Mouse (Mus musculus) lung, embryonic 16.5 days (tissue): ENCODE data around the gene Selenom. TPM values are rescaled to one million over a fixed set of nuclear protein-coding genes. Genes with fewer than 3 reads are reported as not detected.
A peak's percentile ranks its signal among the peaks of the same experiment; 100 is the strongest.

Experiments
- ATAC-seq: fragments of 200-750 bp; cut with Nextera tagmentation; 2 replicates; pipeline ENCODE4 v1.8.0; 2017; ENCODE audit warnings: low read depth, mild to moderate bottlenecking, moderate library complexity
- H3K27ac ChIP-seq: fragments of 300-500 bp; sonication (generic); 2 replicates; pipeline ENCODE4 v1.5.1; 2014; ENCODE audit warnings: mild to moderate bottlenecking, control low read depth, low read length
- H3K27me3 ChIP-seq: fragments of 300-500 bp; sonication (generic); 2 replicates; pipeline ENCODE4 v1.6.1; 2014; ENCODE audit warnings: low read depth, low read length, mixed read lengths; ENCODE audit not compliant: control insufficient read depth, insufficient read depth
- H3K36me3 ChIP-seq: fragments of 300-500 bp; sonication (generic); 2 replicates; pipeline ENCODE4 v1.6.1; 2014; ENCODE audit warnings: low read length; ENCODE audit not compliant: control insufficient read depth, insufficient read depth
- H3K4me1 ChIP-seq: fragments of 300-500 bp; sonication (generic); replicated peaks from 2 replicates; pipeline ENCODE4 v1.6.1; 2014; ENCODE audit warnings: low read length, mixed read lengths; ENCODE audit not compliant: control insufficient read depth, insufficient read depth
- H3K4me2 ChIP-seq: fragments of 300-500 bp; sonication (generic); 2 replicates; pipeline ENCODE4 v1.6.1; 2014; ENCODE audit warnings: low read depth, low read length, control low read depth
- H3K4me3 ChIP-seq: fragments of 300-500 bp; sonication (generic); 2 replicates; pipeline ENCODE4 v1.5.1; 2014; ENCODE audit warnings: mild to moderate bottlenecking, low read length, control low read depth
- H3K9ac ChIP-seq: fragments of 300-500 bp; sonication (generic); 2 replicates; pipeline ENCODE4 v1.6.1; 2014; ENCODE audit warnings: low read length, control low read depth
- H3K9me3 ChIP-seq: fragments of 300-500 bp; sonication (generic); 2 replicates; pipeline ENCODE4 v1.6.1; 2016; ENCODE audit warnings: low read length; ENCODE audit not compliant: control insufficient read depth
- WGBS: fragments of 180-500 bp; shearing (Covaris S2); extraction: QIAGEN DNeasy Blood & Tissue Kit; methylation state at CpG from one replicate; pipeline ENCODE4 v1.1.7; 2014; 5-methylcytosine and 5-hydroxymethylcytosine counted together
- polyA plus RNA-seq: library from polyadenylated mRNA; unstranded; fragments of >200 nt; fragmentation: Nextera tagmentation; extraction: Ambion mirVana; gene quantifications from 2 replicates; pipeline ENCODE4 v1.2.1, GENCODE M21; 2015

Gene Selenom
- polyA plus RNA-seq, 1 experiment from 2014 or later = 116 TPM

- H3K4me3 ChIP-seq = no peak overlapping the region
These were observed 40.5 kb downstream of the Selenom start for GRCm38 (mm10) chr11:3554976-3555375.

GRCm38 (mm10) chr11:3557852-3558251, 43.4 kb downstream of the Selenom start:
- Histone ChIP-seq H3K27ac (no peak overlapping the region), H3K27me3 (no peaks in the 10 kb centered on the region), H3K9me3 (no peaks in the 10 kb centered on the region), H3K4me2 (no peak overlapping the region), H3K4me1 (peaks cover 4% of the 10 kb centered on the region; the same call in 1 of the 2 replicates), H3K36me3 (no peaks in the 10 kb centered on the region), H3K4me3 (no peak overlapping the region), H3K9ac (no peak overlapping the region)
- no peak for ATAC-seq
- 35% methylated on average over 3 of the region's 3 CpGs for WGBS

More at GRCm38 (mm10) chr11:3554976-3555375, 40.5 kb downstream of the Selenom start:
- H3K4me1 ChIP-seq = no peaks in the 10 kb centered on the region
- no peak for ATAC-seq
- no peaks in the 10 kb centered on the region for H3K9me3 ChIP-seq
- no peak overlapping the region for H3K9ac ChIP-seq
- no peak overlapping the region for H3K27ac ChIP-seq
- no peak overlapping the region for H3K4me2 ChIP-seq
- no peaks in the 10 kb centered on the region for H3K27me3 ChIP-seq
- 83% methylated on average over 4 of the region's 4 CpGs for WGBS
- no peaks in the 10 kb centered on the region for H3K36me3 ChIP-seq

- Histone ChIP-seq H3K4me2 (no peak overlapping the region), H3K9me3 (no peaks in the 10 kb centered on the region), H3K27me3 (no peaks in the 10 kb centered on the region), H3K27ac (peak overlapping the region; percentile 16; the same call in 1 of the 2 replicates), H3K4me3 (no peak overlapping the region), H3K36me3 (no peaks in the 10 kb centered on the region), H3K9ac (no peak overlapping the region), H3K4me1 (peaks cover 11% of the 10 kb centered on the region; the same call in 1 of the 2 replicates)
- WGBS = 38% methylated on average over 5 of the region's 5 CpGs
- ATAC-seq = peak; percentile 82
These were observed 45.7 kb downstream of the Selenom start for GRCm38 (mm10) chr11:3560202-3560601.

GRCm38 (mm10) chr11:3563853-3564252, 49.4 kb downstream of the Selenom start:
- peak overlapping the region; percentile 68; the same call in 1 of the 2 replicates for H3K27ac ChIP-seq

GRCm38 (mm10) chr11:3564451-3564850, 50.0 kb downstream of the Selenom start:
- Histone ChIP-seq H3K36me3 (no peaks in the 10 kb centered on the region), H3K4me2 (no peak overlapping the region), H3K9ac (peak overlapping the region; percentile 28; the same call in 1 of the 2 replicates), H3K4me1 (peaks cover 18% of the 10 kb centered on the region; the same call in 1 of the 2 replicates), H3K27me3 (no peaks in the 10 kb centered on the region), H3K4me3 (no peak overlapping the region), H3K9me3 (no peaks in the 10 kb centered on the region), H3K27ac (peak overlapping the region; percentile 68)
- WGBS = 36% methylated on average over 7 of the region's 7 CpGs
- ATAC-seq = no peak

More at GRCm38 (mm10) chr11:3563853-3564252, 49.4 kb downstream of the Selenom start:
- peaks cover 18% of the 10 kb centered on the region; the same call in 1 of the 2 replicates for H3K4me1 ChIP-seq
- no peak overlapping the region for H3K4me3 ChIP-seq
- no peaks in the 10 kb centered on the region for H3K27me3 ChIP-seq
- no peaks in the 10 kb centered on the region for H3K36me3 ChIP-seq
- no peaks in the 10 kb centered on the region for H3K9me3 ChIP-seq
- no peak overlapping the region for H3K9ac ChIP-seq
- no peak overlapping the region for H3K4me2 ChIP-seq
- ATAC-seq = no peak
- 82% methylated on average over 6 of the region's 6 CpGs for WGBS

GRCm38 (mm10) chr11:3566018-3566417, 51.5 kb downstream of the Selenom start:
- H3K9ac ChIP-seq = no peak overlapping the region
- H3K27me3 ChIP-seq = no peaks in the 10 kb centered on the region
- H3K4me3 ChIP-seq = no peak overlapping the region
- H3K4me2 ChIP-seq = no peak overlapping the region
- H3K9me3 ChIP-seq = no peaks in the 10 kb centered on the region
- H3K27ac ChIP-seq = peak overlapping the region; percentile 64
- no peaks in the 10 kb centered on the region for H3K36me3 ChIP-seq
- WGBS = 48% methylated on average over 4 of the region's 4 CpGs
- ATAC-seq = peak; percentile 81
- peaks cover 18% of the 10 kb centered on the region; the same call in 1 of the 2 replicates for H3K4me1 ChIP-seq

Other genes with a start within 250 kb of the Selenom start
- 232 TPM in 2 replicates for gene Drg1, start 248.3 kb upstream of the Selenom start, polyA plus RNA-seq
- 41.2 and 41.4 TPM in 2 replicates for gene Patz1, start 225.8 kb upstream of the Selenom start, polyA plus RNA-seq
- gene Pik3ip1, start 184.3 kb upstream of the Selenom start, polyA plus RNA-seq = 11.8 and 12.0 TPM in 2 replicates
- gene Limk2, start 105.5 kb upstream of the Selenom start, polyA plus RNA-seq = 53.1 and 54.5 TPM in 2 replicates
- gene Rnf185, start 62.3 kb upstream of the Selenom start, polyA plus RNA-seq = 31.2 and 32.8 TPM in 2 replicates
- gene Pla2g3, start 26.4 kb upstream of the Selenom start, polyA plus RNA-seq = 0.38 and 0.52 TPM in 2 replicates
- 1.6 and 1.7 TPM in 2 replicates for gene Inpp5j, start 9.9 kb upstream of the Selenom start, polyA plus RNA-seq
- gene Smtn, start 25.9 kb downstream of the Selenom start, polyA plus RNA-seq = 110 and 121 TPM in 2 replicates
- gene Morc2a, start 134.5 kb downstream of the Selenom start, polyA plus RNA-seq = 26.5 and 27.0 TPM in 2 replicates